In genomic region chrX:161566435-161566834, GRCm38 (mm10) we compare ENCODE assay signal across 30 mouse cellular contexts.
DNase-seq lines count a peak whose midpoint lies in the region; ATAC-seq lines count a peak whose summit lies in the region.
"Had no signal": no experiment of that assay in that cellular context is flagged by ENCODE, and none has a peak within 500 bp of the region (broad histone marks: within the 10 kb centered on the region; RNA-seq: fewer than 3 reads in every experiment).

No protein-coding gene starts in this region.

- H3K4me2 ChIP-seq in forebrain, embryonic 12.5 days = no peak overlapping the region
- H3K4me2 ChIP-seq in forebrain, embryonic 11.5 days (ENCODE audit: low read depth, low read length, severe bottlenecking) = no peak overlapping the region
- no peak overlapping the region for H3K4me2 ChIP-seq in hindbrain, embryonic 11.5 days (replicated peaks; ENCODE audit: low read depth, low read length)
- H3K4me2 ChIP-seq in forebrain, embryonic 15.5 days (replicated peaks) = no peak overlapping the region
- H3K4me2 ChIP-seq: embryonic facial prominence, embryonic 12.5 days; embryonic facial prominence, embryonic 15.5 days; heart, embryonic 13.5 days; hindbrain, embryonic 13.5 days; intestine, embryonic 15.5 days had no signal

- peaks cover 29% of the 10 kb centered on the region for H3K27me3 ChIP-seq in forebrain, embryonic 12.5 days
- peaks cover 15% of the 10 kb centered on the region for H3K27me3 ChIP-seq in forebrain, embryonic 11.5 days (ENCODE audit: control insufficient read depth, insufficient read depth, low read length)
- H3K27me3 ChIP-seq in hindbrain, embryonic 11.5 days (ENCODE audit: control insufficient read depth, insufficient read depth, low read length) = no peaks in the 10 kb centered on the region
- peaks cover 49% of the 10 kb centered on the region for H3K27me3 ChIP-seq in hindbrain, embryonic 10.5 days (ENCODE audit: insufficient read depth, poor library complexity, severe bottlenecking)
- no peaks in the 10 kb centered on the region for H3K27me3 ChIP-seq in forebrain, embryonic 15.5 days
- H3K27me3 ChIP-seq: CH12.LX; embryonic facial prominence, embryonic 12.5 days; embryonic facial prominence, embryonic 15.5 days; heart, embryonic 13.5 days; intestine, embryonic 15.5 days had no signal

- H3K4me1 ChIP-seq in forebrain, embryonic 12.5 days = no peaks in the 10 kb centered on the region
- H3K4me1 ChIP-seq in forebrain, embryonic 11.5 days (replicated peaks; ENCODE audit: control insufficient read depth, insufficient read depth, low read length) = no peaks in the 10 kb centered on the region
- H3K4me1 ChIP-seq in hindbrain, embryonic 11.5 days (replicated peaks; ENCODE audit: control insufficient read depth, insufficient read depth, low read length) = no peaks in the 10 kb centered on the region
- no peaks in the 10 kb centered on the region for H3K4me1 ChIP-seq in hindbrain, embryonic 10.5 days (replicated peaks)
- no peaks in the 10 kb centered on the region for H3K4me1 ChIP-seq in forebrain, embryonic 15.5 days
- H3K4me1 ChIP-seq: embryonic facial prominence, embryonic 12.5 days; embryonic facial prominence, embryonic 15.5 days; heart, embryonic 10.5 days; heart, embryonic 13.5 days; hindbrain, embryonic 13.5 days; intestine, embryonic 15.5 days had no signal

- no peaks in the 10 kb centered on the region for H3K36me3 ChIP-seq in forebrain, embryonic 12.5 days (replicated peaks)
- no peaks in the 10 kb centered on the region for H3K36me3 ChIP-seq in forebrain, embryonic 11.5 days (ENCODE audit: control insufficient read depth, insufficient read depth, low read length)
- H3K36me3 ChIP-seq in hindbrain, embryonic 11.5 days (ENCODE audit: control insufficient read depth, insufficient read depth, low read length) = no peaks in the 10 kb centered on the region
- H3K36me3 ChIP-seq in hindbrain, embryonic 10.5 days = no peaks in the 10 kb centered on the region
- no peaks in the 10 kb centered on the region for H3K36me3 ChIP-seq in forebrain, embryonic 15.5 days
- H3K36me3 ChIP-seq: embryonic facial prominence, embryonic 12.5 days; embryonic facial prominence, embryonic 15.5 days; G1E; heart, embryonic 10.5 days; heart, embryonic 13.5 days; hindbrain, embryonic 13.5 days; intestine, embryonic 15.5 days had no signal

- H3K9ac ChIP-seq in forebrain, embryonic 12.5 days = no peak overlapping the region
- no peak overlapping the region for H3K9ac ChIP-seq in forebrain, embryonic 11.5 days (ENCODE audit: low read length)
- no peak overlapping the region for H3K9ac ChIP-seq in hindbrain, embryonic 11.5 days (ENCODE audit: low read depth, low read length)
- no peak overlapping the region for H3K9ac ChIP-seq in forebrain, embryonic 15.5 days (replicated peaks)
- H3K9ac ChIP-seq: embryonic facial prominence, embryonic 12.5 days; embryonic facial prominence, embryonic 15.5 days; heart, embryonic 13.5 days; hindbrain, embryonic 13.5 days; intestine, embryonic 15.5 days had no signal

- ATAC-seq in forebrain, embryonic 12.5 days (ENCODE audit: low FRiP score) = peak; percentile 51; the same call in 1 of the 2 replicates
- ATAC-seq in forebrain, embryonic 11.5 days (replicated peaks; ENCODE audit: low FRiP score) = no peak
- no peak for ATAC-seq in hindbrain, embryonic 11.5 days (ENCODE audit: low FRiP score)
- 0 out of 2 replicates have a peak, but pooled peaks have one; percentile 29 for ATAC-seq in forebrain, embryonic 15.5 days (replicated peaks)
- ATAC-seq: hindbrain, embryonic 16.5 days; intestine, embryonic 15.5 days; Patski had no signal

- H3K9me3 ChIP-seq in forebrain, embryonic 12.5 days = no peaks in the 10 kb centered on the region
- H3K9me3 ChIP-seq in forebrain, embryonic 11.5 days (ENCODE audit: control insufficient read depth, low read length) = no peaks in the 10 kb centered on the region
- H3K9me3 ChIP-seq in hindbrain, embryonic 11.5 days (ENCODE audit: control insufficient read depth, low read length) = no peaks in the 10 kb centered on the region
- H3K9me3 ChIP-seq in hindbrain, embryonic 10.5 days = no peaks in the 10 kb centered on the region
- no peaks in the 10 kb centered on the region for H3K9me3 ChIP-seq in forebrain, embryonic 15.5 days
- H3K9me3 ChIP-seq: embryonic facial prominence, embryonic 12.5 days; embryonic facial prominence, embryonic 15.5 days; G1E; heart, embryonic 10.5 days; heart, embryonic 13.5 days; hindbrain, embryonic 13.5 days; intestine, embryonic 15.5 days had no signal

- no peak overlapping the region for H3K4me3 ChIP-seq in forebrain, embryonic 12.5 days (replicated peaks)
- no peak overlapping the region for H3K4me3 ChIP-seq in forebrain, embryonic 11.5 days (ENCODE audit: low read depth, low read length)
- H3K4me3 ChIP-seq in hindbrain, embryonic 11.5 days (ENCODE audit: low read depth, low read length) = no peak overlapping the region
- H3K4me3 ChIP-seq in hindbrain, embryonic 10.5 days = no peak overlapping the region
- H3K4me3 ChIP-seq in forebrain, embryonic 15.5 days = no peak overlapping the region
- H3K4me3 ChIP-seq: embryonic facial prominence, embryonic 12.5 days; embryonic facial prominence, embryonic 15.5 days; heart, adult 2 months; heart, embryonic 10.5 days; heart, embryonic 13.5 days; hindbrain, embryonic 13.5 days; intestine, embryonic 15.5 days had no signal

- 40% methylated on average over 4 of the region's 4 CpGs for WGBS in forebrain, embryonic 12.5 days
- 44% methylated on average over 4 of the region's 4 CpGs for WGBS in forebrain, embryonic 11.5 days
- whole genome bisulfite sequencing in hindbrain, embryonic 11.5 days = 55% methylated on average over 4 of the region's 4 CpGs
- WGBS in hindbrain, embryonic 10.5 days = 54% methylated on average over 4 of the region's 4 CpGs
- WGBS in forebrain, embryonic 15.5 days = 38% methylated on average over 4 of the region's 4 CpGs

- no peak overlapping the region for H3K27ac ChIP-seq in forebrain, embryonic 12.5 days
- no peak overlapping the region for H3K27ac ChIP-seq in forebrain, embryonic 11.5 days (ENCODE audit: low read depth, low read length)
- H3K27ac ChIP-seq in hindbrain, embryonic 11.5 days (ENCODE audit: low read depth, low read length) = no peak overlapping the region
- no peak overlapping the region for H3K27ac ChIP-seq in hindbrain, embryonic 10.5 days
- H3K27ac ChIP-seq in forebrain, embryonic 15.5 days (replicated peaks) = no peak overlapping the region
- H3K27ac ChIP-seq: embryonic facial prominence, embryonic 12.5 days; embryonic facial prominence, embryonic 15.5 days; heart, adult 2 months; heart, embryonic 10.5 days; heart, embryonic 13.5 days; hindbrain, embryonic 13.5 days; intestine, embryonic 15.5 days had no signal

- no peak for DNase-seq in forebrain, embryonic 11.5 days (ENCODE audit: low spot score)
- peak; percentile 3 for DNase-seq in hindbrain, embryonic 11.5 days (ENCODE audit: low spot score)
- no peak for DNase-seq in hindbrain, embryonic 10.5 days (ENCODE audit: low spot score)
- DNase-seq in T-cell, adult 2 months (ENCODE audit: low spot score) = no peak
- DNase-seq: adrenal gland, adult 2 months; adrenal gland, postnatal 14 days; B cell, adult 2 months; cerebellum, adult 11-12 months; cerebellum, adult 8-10 months; cerebellum, postnatal 10 days; cerebellum, postnatal 36 days; gastrocnemius, postnatal 10 days; gastrocnemius, postnatal 36 days; heart, adult 2 months; heart, postnatal 14 days; heart, postnatal 4 days; kidney, adult 11 months; kidney, adult 8-10 months had no signal

Comparison
In these comparisons a context has a peak if more than half of its experiments do, and no peak if none do; other contexts are left out.
1. ATAC-seq: peak in forebrain, embryonic 12.5 days (single experiment) and forebrain, embryonic 15.5 days (single experiment); none in forebrain, embryonic 11.5 days (single experiment) and hindbrain, embryonic 11.5 days (single experiment).